Mouse (Mus musculus) stomach, embryonic 15.5 days (tissue): ENCODE data around the gene Sdk2. TPM values are rescaled to one million over a fixed set of nuclear protein-coding genes. Genes with fewer than 3 reads are reported as not detected.

Experiments used
- ATAC-seq: fragments of 200-750 bp; cut with Nextera tagmentation; 2 replicates; pipeline ENCODE4 v1.8.0; 2017; ENCODE audit warnings: low read depth, moderate number of reproducible peaks, moderate TSS enrichment; ENCODE audit not compliant: insufficient read depth, low FRiP score
- H3K27ac ChIP-seq: fragments of 300-500 bp; sonication (generic); 2 replicates; pipeline ENCODE4 v1.5.1; 2015; ENCODE audit warnings: mild to moderate bottlenecking, inconsistent platforms
- H3K27me3 ChIP-seq: fragments of 300-500 bp; sonication (generic); replicated peaks from 2 replicates; pipeline ENCODE4 v1.6.1; 2015; ENCODE audit warnings: inconsistent platforms
- H3K36me3 ChIP-seq: fragments of 300-500 bp; sonication (generic); 2 replicates; pipeline ENCODE4 v1.6.1; 2015; ENCODE audit warnings: inconsistent platforms
- H3K4me1 ChIP-seq: fragments of 300-500 bp; sonication (generic); 2 replicates; pipeline ENCODE4 v1.6.1; 2015; ENCODE audit warnings: inconsistent platforms
- H3K4me2 ChIP-seq: fragments of 300-500 bp; sonication (generic); 2 replicates; pipeline ENCODE4 v1.6.1; 2015; ENCODE audit warnings: mild to moderate bottlenecking, inconsistent platforms
- H3K4me3 ChIP-seq: fragments of 300-500 bp; sonication (generic); replicated peaks from 2 replicates; pipeline ENCODE4 v1.5.1; 2015; ENCODE audit warnings: inconsistent platforms
- H3K9ac ChIP-seq: fragments of 300-500 bp; sonication (generic); 2 replicates; pipeline ENCODE4 v1.6.1; 2015; ENCODE audit warnings: inconsistent platforms
- H3K9me3 ChIP-seq: fragments of 300-500 bp; sonication (generic); 2 replicates; pipeline ENCODE4 v1.6.1; 2016; ENCODE audit warnings: inconsistent platforms
- WGBS: fragments of 180-500 bp; shearing (Covaris S2); methylation state at CpG from one replicate; pipeline ENCODE4 v1.1.7; 2015; 5-methylcytosine and 5-hydroxymethylcytosine counted together
- polyA plus RNA-seq: library from polyadenylated mRNA; unstranded; fragments of >200 nt; fragmentation: Nextera tagmentation; extraction: Ambion mirVana; gene quantifications from 2 replicates; pipeline ENCODE4 v1.2.1, GENCODE M21; 2015

The Sdk2 gene
- polyA plus RNA-seq, 1 experiment from 2014 or later, result 3.0 TPM

- Histone ChIP-seq H3K4me2 (no peak overlapping the region), H3K9me3 (0 out of 2 replicates have a peak, but pooled peaks cover 11% of the 10 kb centered on the region), H3K27me3 (no peaks in the 10 kb centered on the region), H3K4me1 (no peaks in the 10 kb centered on the region), H3K36me3 (no peaks in the 10 kb centered on the region), H3K4me3 (no peak overlapping the region), H3K9ac (no peak overlapping the region), H3K27ac (no peak overlapping the region)
- ATAC-seq, result no peak
- WGBS, result 90% methylated on average over 3 of the region's 3 CpGs
Measured at GRCm38 (mm10) chr11:113962751-113963150, 104.1 kb downstream of the Sdk2 start.

DNA sequence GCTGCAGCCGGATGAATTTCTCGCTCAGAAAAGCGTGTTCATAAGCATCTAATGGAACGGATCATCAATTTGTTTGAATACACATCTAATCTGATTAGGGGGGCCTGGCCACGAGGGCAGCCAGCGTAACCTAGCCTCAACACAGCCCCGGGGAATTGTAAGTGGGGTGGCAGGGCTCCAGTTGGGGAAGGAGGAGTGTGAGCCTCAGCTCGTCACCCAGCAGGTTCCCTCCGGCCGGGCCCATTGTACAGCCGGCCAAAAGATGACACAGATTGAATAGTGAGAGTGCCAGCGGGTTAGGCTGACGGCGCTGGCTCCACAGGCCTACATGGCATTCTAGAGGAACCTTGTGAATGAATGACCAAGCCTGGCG, 115.2 kb downstream of the Sdk2 start:
- no peak for ATAC-seq
- 77% methylated on average over 15 of the region's 15 CpGs for WGBS
- no peak overlapping the region for H3K4me2 ChIP-seq

GRCm38 (mm10) chr11:113950904-113951615, 115.8 kb downstream of the Sdk2 start:
- no peak for ATAC-seq
- WGBS, result 75% methylated on average over 7 of the region's 7 CpGs
- no peak overlapping the region for H3K9ac ChIP-seq
- no peak overlapping the region for H3K4me2 ChIP-seq
- H3K4me1 ChIP-seq, result peaks cover 6% of the 10 kb centered on the region; the same call in 1 of the 2 replicates
- H3K4me3 ChIP-seq, result no peak overlapping the region
- H3K27me3 ChIP-seq, result no peaks in the 10 kb centered on the region
- no peaks in the 10 kb centered on the region for H3K36me3 ChIP-seq
- no peak overlapping the region for H3K27ac ChIP-seq
- H3K9me3 ChIP-seq, result no peaks in the 10 kb centered on the region

More for the DNA sequence above, 115.2 kb downstream of the Sdk2 start:
- H3K9ac ChIP-seq, result no peak overlapping the region
- no peak overlapping the region for H3K27ac ChIP-seq
- no peak overlapping the region for H3K4me3 ChIP-seq
- H3K27me3 ChIP-seq, result no peaks in the 10 kb centered on the region
- no peaks in the 10 kb centered on the region for H3K9me3 ChIP-seq
- no peaks in the 10 kb centered on the region for H3K36me3 ChIP-seq
- peaks cover 6% of the 10 kb centered on the region; the same call in 1 of the 2 replicates for H3K4me1 ChIP-seq

- H3K4me1 ChIP-seq, result peaks cover 6% of the 10 kb centered on the region; the same call in 1 of the 2 replicates
- H3K4me2 ChIP-seq, result no peak overlapping the region
- no peak overlapping the region for H3K4me3 ChIP-seq
- H3K27me3 ChIP-seq, result no peaks in the 10 kb centered on the region
- no peak overlapping the region for H3K27ac ChIP-seq
- WGBS, result 66% methylated on average over 8 of the region's 8 CpGs
- H3K36me3 ChIP-seq, result no peaks in the 10 kb centered on the region
- H3K9me3 ChIP-seq, result no peaks in the 10 kb centered on the region
- no peak for ATAC-seq
- H3K9ac ChIP-seq, result no peak overlapping the region
Measured at GRCm38 (mm10) chr11:113948676-113949075, 118.2 kb downstream of the Sdk2 start.

- Histone ChIP-seq H3K9ac (no peak overlapping the region), H3K4me1 (no peaks in the 10 kb centered on the region), H3K9me3 (no peaks in the 10 kb centered on the region), H3K27ac (no peak overlapping the region), H3K27me3 (no peaks in the 10 kb centered on the region), H3K36me3 (no peaks in the 10 kb centered on the region), H3K4me3 (no peak overlapping the region), H3K4me2 (no peak overlapping the region)
- ATAC-seq, result no peak
- WGBS, result 56% methylated on average over 9 of the region's 9 CpGs
Measured at GRCm38 (mm10) chr11:113942101-113942735, 124.6 kb downstream of the Sdk2 start.

DNA sequence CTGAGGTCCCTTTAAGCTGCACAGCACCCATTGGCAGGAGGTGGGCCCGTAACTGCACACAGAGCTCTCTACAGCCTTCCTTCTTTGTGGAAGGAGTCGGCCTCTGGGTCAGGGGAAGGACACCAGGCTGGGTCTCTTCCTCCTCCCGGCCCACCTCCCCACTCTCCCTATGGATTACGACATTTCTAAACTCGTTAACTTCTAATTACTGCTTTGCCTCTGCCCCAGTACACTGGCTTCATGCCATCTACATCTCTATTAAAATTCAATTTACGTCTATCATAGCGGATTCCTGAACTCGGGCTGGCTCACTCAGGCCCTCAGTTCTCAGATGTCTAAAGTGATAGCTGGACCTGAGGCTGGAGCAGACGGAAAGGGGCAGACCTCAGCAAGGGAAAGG, 133.2 kb downstream of the Sdk2 start:
- Histone ChIP-seq H3K27ac (no peak overlapping the region), H3K9ac (no peak overlapping the region), H3K27me3 (no peaks in the 10 kb centered on the region), H3K9me3 (no peaks in the 10 kb centered on the region), H3K4me2 (no peak overlapping the region), H3K4me3 (no peak overlapping the region), H3K36me3 (no peaks in the 10 kb centered on the region), H3K4me1 (no peaks in the 10 kb centered on the region)
- 69% methylated on average over 9 of the region's 9 CpGs for WGBS
- no peak for ATAC-seq

- WGBS, result 69% methylated on average over 7 of the region's 7 CpGs
- ATAC-seq, result no peak
Measured at GRCm38 (mm10) chr11:113932909-113933308, 133.9 kb downstream of the Sdk2 start.

DNA sequence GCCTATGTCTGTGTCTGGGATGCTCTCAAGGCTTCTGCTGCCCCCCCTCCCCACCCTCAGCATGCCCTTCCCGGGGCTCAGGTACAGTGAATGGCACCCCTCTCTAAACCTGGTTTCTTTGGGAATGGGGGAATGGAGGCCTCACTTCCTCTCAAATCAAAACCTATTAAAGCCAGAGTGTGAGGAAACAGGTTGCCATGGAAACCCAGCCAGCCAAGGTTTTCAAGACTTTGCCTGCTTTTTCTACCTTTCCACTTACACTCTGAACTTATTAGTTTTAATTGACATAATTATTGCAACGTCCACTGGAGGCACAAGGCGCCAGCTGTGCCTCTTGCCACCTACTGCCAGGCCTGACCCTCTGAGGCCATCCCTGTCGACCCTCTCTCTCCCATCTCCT, 135.1 kb downstream of the Sdk2 start:
- H3K4me1 ChIP-seq, result no peaks in the 10 kb centered on the region
- no peaks in the 10 kb centered on the region for H3K27me3 ChIP-seq
- no peak overlapping the region for H3K9ac ChIP-seq
- no peak overlapping the region for H3K4me3 ChIP-seq
- no peak overlapping the region for H3K4me2 ChIP-seq
- no peaks in the 10 kb centered on the region for H3K9me3 ChIP-seq
- 63% methylated on average over 4 of the region's 4 CpGs for WGBS
- no peaks in the 10 kb centered on the region for H3K36me3 ChIP-seq
- no peak for ATAC-seq
- no peak overlapping the region for H3K27ac ChIP-seq

More at GRCm38 (mm10) chr11:113932909-113933308, 133.9 kb downstream of the Sdk2 start:
- Histone ChIP-seq H3K4me2 (no peak overlapping the region), H3K4me1 (no peaks in the 10 kb centered on the region), H3K9me3 (no peaks in the 10 kb centered on the region), H3K27me3 (no peaks in the 10 kb centered on the region), H3K4me3 (no peak overlapping the region), H3K27ac (no peak overlapping the region), H3K9ac (no peak overlapping the region), H3K36me3 (no peaks in the 10 kb centered on the region)

DNA sequence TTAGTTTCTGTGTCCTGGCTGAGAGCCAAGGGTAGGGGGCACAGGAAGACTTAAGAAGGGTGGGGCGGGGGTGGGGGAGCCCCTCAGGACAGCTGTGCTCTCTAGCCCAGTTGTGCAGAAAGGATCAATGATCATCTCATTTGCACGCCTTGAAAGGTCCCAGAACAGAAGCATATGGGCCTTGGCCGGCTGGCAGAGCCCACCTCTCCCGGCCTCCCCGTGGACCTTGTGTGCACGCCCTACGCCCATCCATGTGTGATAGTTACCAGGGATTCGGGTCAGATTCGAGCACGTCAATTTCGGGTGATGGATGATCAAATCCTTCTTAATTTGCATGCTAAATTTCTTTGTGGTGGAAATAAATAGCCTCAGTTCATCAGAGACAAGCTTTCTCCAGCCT, 136.7 kb downstream of the Sdk2 start:
- no peak for ATAC-seq
- WGBS, result 88% methylated on average over 11 of the region's 11 CpGs
- H3K4me3 ChIP-seq, result no peak overlapping the region
- no peaks in the 10 kb centered on the region for H3K4me1 ChIP-seq
- H3K36me3 ChIP-seq, result no peaks in the 10 kb centered on the region
- H3K9me3 ChIP-seq, result no peaks in the 10 kb centered on the region
- H3K9ac ChIP-seq, result no peak overlapping the region
- H3K4me2 ChIP-seq, result no peak overlapping the region
- no peak overlapping the region for H3K27ac ChIP-seq
- no peaks in the 10 kb centered on the region for H3K27me3 ChIP-seq

GRCm38 (mm10) chr11:113928831-113929230, 138.0 kb downstream of the Sdk2 start:
- no peak for ATAC-seq

GRCm38 (mm10) chr11:113928291-113928690, 138.6 kb downstream of the Sdk2 start:
- no peak overlapping the region for H3K4me2 ChIP-seq
- H3K4me3 ChIP-seq, result no peak overlapping the region
- H3K9ac ChIP-seq, result no peak overlapping the region
- no peaks in the 10 kb centered on the region for H3K9me3 ChIP-seq
- WGBS, result 66% methylated on average over 9 of the region's 9 CpGs
- H3K27ac ChIP-seq, result no peak overlapping the region
- no peaks in the 10 kb centered on the region for H3K36me3 ChIP-seq
- ATAC-seq, result no peak
- no peaks in the 10 kb centered on the region for H3K27me3 ChIP-seq
- no peaks in the 10 kb centered on the region for H3K4me1 ChIP-seq

More at GRCm38 (mm10) chr11:113928831-113929230, 138.0 kb downstream of the Sdk2 start:
- Histone ChIP-seq H3K4me3 (no peak overlapping the region), H3K4me2 (no peak overlapping the region), H3K9me3 (no peaks in the 10 kb centered on the region), H3K27ac (no peak overlapping the region), H3K27me3 (no peaks in the 10 kb centered on the region), H3K36me3 (no peaks in the 10 kb centered on the region), H3K4me1 (no peaks in the 10 kb centered on the region), H3K9ac (no peak overlapping the region)
- WGBS, result 69% methylated on average over 2 of the region's 2 CpGs

- WGBS, result 58% methylated on average over 3 of the region's 3 CpGs
- Histone ChIP-seq H3K36me3 (no peaks in the 10 kb centered on the region), H3K4me2 (no peak overlapping the region), H3K27ac (no peak overlapping the region), H3K9me3 (no peaks in the 10 kb centered on the region), H3K4me3 (no peak overlapping the region), H3K9ac (no peak overlapping the region), H3K4me1 (no peaks in the 10 kb centered on the region), H3K27me3 (no peaks in the 10 kb centered on the region)
- ATAC-seq, result no peak
Measured at GRCm38 (mm10) chr11:113927826-113928225, 139.0 kb downstream of the Sdk2 start.
